Mouse (Mus musculus): Measurements from ENCODE around the gene Crtc1.

- no peak for TF ChIP-seq EP300 (IDR thresholded peaks at IDR 0.05; ENCODE audit: low read depth)
- TF ChIP-seq CTCF (IDR thresholded peaks at IDR 0.05; ENCODE audit: low read depth): no peak
Measured at GRCm38 (mm10) chr8:70471856-70472255, 32.5 kb upstream of the Crtc1 start.

All from liver, embryonic 14.5 days (tissue).